Mouse (Mus musculus): ENCODE measurements around the gene Mrpl37.

The Mrpl37 gene

GRCm38 (mm10) chr4:107064394-107065098, 2.1 kb downstream of the Mrpl37 start:
- no peak for DNase-seq

DNA sequence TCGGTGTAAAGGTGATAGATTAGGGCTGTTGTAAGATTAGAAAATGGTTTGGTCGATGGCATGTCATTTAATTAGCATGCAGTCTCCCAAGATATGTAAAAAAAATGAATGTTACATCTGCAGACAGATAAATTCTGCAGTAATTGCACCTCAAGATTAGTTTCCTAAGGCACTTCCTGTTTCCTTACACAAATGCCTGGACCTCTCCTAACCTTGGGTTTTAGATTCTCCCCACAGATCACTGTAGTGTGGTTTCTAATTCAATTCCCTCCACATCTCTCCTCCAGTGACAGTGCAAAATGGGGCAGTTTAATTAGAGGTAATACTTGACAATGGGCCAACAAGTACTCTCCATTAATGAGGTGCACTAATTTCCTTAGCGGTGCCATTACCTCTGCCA, 3.5 kb downstream of the Mrpl37 start:
- no peak for DNase-seq

- no peak for DNase-seq
Measured at GRCm38 (mm10) chr4:107061560-107061959, 5.1 kb downstream of the Mrpl37 start.

GRCm38 (mm10) chr4:107058781-107059180, 7.9 kb downstream of the Mrpl37 start:
- DNase-seq, result no peak

DNA sequence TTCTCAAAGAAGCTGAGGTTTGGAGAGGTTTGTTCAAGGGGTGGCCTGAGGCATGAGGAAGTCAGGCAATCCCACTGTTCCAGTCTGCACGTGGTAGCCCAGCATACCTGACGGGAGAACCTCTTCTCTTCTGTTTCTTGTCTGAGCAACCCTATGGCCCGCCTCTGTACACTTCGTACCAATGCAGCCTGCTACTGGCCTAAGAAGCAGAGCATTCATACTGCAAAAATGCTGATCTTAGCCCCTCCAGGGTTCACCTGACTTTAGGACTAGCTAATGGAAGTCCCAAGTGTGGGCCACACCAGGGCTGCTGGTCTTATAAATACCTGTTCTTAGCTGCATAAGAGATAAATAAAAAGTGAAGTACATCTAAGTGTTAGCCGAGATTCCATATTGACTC, 8.3 kb downstream of the Mrpl37 start:
- no peak for DNase-seq

DNA sequence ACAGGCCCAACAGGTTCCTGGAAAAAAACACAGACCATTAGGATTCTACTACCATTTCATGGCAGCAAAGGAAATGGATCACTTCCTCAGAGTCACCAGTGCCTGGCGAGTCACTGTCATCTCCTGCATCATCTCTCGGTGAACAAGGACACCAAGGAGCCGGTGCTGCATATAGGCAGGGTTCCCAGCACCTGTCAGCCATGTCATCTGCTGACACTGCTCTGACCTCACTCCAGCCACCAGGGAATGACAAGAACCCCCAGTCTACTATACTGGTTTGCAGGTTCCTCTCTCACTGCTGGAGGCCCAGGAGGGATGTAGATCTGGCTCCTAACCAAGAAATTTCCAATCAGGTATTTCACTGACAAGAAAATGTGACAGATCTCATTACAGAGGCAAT, 10.6 kb downstream of the Mrpl37 start:
- DNase-seq, result no peak

DNA sequence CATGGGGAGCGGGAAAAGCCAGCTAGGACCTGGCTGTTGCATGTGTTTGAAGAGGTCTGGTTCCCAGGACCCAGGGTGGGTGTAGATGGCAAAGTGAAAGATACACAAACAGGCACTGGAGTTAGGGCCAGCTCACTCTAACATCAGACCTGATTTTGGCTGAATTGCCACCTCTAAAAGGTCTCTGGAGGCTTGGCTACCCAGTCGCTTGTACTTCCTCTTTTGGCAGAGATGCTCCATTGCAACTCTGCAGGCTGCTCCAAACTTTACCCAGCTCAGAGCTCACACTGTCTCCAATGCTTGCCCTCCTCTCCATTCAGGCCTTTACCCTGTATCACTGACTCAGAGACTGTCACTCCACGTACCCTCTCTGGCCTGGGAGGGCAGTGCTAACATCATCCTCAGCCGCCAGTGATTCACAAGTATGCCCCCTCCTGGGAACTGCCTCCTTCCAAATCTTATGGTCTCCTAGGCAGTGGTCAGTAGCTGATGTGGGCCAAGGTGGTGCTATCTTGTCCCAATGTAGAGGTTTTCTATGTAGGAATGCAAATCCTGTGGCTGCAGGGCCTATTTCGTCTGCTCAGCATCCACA, 13.6 kb downstream of the Mrpl37 start:
- no peak for DNase-seq

DNA sequence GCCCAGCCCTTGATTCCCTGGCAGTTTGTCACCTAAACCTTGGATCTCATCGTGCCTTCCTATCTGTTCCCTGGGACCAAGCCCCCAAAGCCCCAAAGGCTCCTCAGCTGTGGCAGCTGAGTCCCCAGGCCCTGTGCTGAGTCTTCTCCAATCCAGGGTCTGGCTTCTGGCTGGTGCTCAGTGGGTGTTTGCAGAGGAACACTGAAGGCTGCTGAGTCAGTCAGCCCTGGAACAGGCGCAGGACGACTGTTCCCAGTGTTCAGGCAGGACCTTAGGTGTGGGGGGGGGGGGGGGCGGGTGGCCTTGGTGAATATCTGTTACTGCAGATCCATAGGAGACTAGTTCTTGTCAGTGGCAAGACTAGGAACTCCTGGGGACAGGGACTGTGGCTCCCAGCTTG, 14.8 kb downstream of the Mrpl37 start:
- no peak for DNase-seq

- peak; percentile 35 for DNase-seq
Measured at GRCm38 (mm10) chr4:107048568-107049162, 18.0 kb downstream of the Mrpl37 start.

- DNase-seq, result no peak
Measured at GRCm38 (mm10) chr4:107047806-107048205, 18.9 kb downstream of the Mrpl37 start.

DNA sequence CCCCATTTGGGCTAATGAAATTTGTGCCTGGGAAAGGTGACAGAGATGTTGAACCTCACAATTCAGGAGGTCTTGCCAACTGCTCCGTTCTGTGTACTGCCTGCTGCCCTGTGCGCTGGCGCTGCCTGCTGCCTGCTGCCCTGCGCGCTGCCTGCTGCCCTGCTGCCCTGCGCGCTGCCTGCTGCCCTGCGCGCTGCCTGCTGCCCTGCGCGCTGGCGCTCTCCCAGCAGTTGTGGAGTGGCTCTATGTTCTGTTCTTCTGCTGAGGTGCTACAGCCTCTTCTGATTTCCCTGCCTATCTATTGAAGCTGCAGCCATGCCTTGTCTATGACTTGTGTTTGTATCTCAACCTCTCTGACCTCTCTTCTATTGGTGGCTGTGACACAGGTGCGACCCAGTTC, 21.5 kb downstream of the Mrpl37 start:
- no peak for DNase-seq

DNA sequence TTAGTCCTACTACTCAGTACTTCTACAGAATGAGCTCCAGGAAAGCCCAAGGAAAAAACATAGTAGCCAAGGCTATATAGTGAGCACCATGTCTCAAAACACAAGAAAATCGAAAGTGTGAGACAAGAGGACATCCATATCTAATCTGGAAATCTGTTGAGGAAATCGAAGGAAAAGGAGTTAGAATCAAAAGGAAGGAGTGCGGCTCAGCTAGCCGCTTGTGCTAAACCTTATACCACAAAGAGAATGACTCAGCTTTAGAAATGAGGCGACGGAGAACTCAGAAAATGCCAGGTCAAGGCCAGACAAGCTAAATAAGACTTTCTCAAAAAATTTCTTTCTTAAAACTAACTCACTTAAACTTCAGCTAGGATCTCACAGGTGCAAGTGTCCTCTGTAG, 24.4 kb downstream of the Mrpl37 start:
- no peak for DNase-seq

DNA sequence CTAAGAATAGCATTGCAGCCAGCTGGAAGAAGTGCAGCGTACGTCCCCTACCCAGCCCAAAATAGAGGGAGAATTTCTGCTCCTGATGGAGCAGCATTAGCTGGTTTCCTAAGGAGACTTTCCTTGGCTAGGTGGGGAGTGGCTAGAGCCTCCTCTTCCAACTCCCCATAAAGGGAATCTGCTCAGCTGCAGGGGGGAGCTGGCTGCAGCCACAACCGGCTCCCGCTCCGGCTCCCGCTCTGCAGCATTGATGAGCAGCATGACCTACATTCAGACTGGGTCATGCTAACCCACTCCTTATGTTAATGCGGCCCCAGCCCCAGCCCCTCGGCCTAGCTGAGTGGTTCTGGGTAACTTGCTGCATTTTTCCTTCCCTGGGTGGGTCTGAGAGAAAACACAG, 27.4 kb downstream of the Mrpl37 start:
- DNase-seq, result no peak

- DNase-seq, result no peak
Measured at GRCm38 (mm10) chr4:107038303-107038702, 28.4 kb downstream of the Mrpl37 start.

GRCm38 (mm10) chr4:107036985-107037384, 29.7 kb downstream of the Mrpl37 start:
- DNase-seq, result no peak

- DNase-seq, result no peak
Measured at GRCm38 (mm10) chr4:107035689-107036088, 31.0 kb downstream of the Mrpl37 start.

- no peak for DNase-seq
Measured at GRCm38 (mm10) chr4:107026451-107026850, 40.2 kb downstream of the Mrpl37 start.

DNA sequence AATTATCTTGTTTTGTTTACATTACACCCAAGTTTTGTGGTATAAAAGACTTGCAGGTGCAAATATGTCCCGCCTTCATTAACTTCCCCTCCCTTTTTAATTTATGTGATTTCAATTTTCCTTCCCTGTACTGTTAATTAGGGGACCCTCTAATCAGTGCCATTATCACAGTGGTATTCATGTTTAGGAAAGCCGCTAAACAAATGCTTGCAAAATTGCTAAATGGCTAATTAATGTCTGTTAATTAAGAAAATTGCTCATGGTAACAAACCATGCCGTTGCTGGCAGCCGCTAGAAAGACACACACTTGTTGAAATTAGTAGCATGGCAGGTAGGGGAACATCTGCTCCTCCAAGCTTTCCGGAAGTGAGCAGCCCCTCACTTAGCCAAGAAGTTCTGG, 41.3 kb downstream of the Mrpl37 start:
- DNase-seq, result no peak

GRCm38 (mm10) chr4:107024899-107025298, 41.8 kb downstream of the Mrpl37 start:
- DNase-seq, result no peak

DNA sequence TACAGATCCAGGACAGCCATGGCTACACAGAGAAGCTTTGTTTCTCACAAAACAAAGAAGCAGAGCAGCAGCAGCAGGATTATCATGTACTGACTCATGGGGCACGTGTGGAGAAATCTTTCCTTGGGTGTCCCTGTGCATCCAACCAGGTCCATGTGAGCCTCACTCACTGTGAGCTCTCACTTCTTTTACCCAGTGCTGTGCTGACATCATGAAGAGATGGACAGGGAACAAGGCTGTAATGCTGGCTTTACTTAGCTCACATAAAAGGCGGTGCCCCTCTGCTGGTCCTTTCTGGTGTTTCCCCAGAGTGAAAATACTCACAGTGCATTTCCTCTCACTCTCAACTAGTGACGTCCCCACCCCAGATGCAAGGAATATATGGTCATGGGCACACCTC, 45.2 kb downstream of the Mrpl37 start:
- DNase-seq, result no peak

GRCm38 (mm10) chr4:107020287-107021000, 46.2 kb downstream of the Mrpl37 start:
- DNase-seq, result no peak

DNA sequence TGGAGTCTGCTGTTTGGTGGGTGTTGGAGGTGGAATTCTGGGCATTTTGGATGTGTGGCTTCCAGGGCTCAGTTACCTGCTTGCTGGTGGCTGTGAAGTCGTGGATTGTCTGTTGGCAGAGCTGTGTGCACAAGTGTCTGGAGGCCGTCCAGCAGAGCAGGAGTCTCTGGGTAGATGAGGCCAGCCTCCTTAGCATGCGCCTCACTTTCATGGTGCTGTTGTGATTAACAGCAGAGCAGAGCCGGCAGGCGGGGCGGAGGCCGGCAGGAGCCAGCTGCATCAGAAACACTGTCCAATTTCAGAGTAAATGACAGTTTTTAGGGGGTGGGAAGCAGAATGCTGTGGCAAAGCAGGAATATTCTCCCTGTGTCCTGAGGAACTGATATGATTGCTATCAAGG, 47.6 kb downstream of the Mrpl37 start:
- peak; percentile 28 for DNase-seq

DNA sequence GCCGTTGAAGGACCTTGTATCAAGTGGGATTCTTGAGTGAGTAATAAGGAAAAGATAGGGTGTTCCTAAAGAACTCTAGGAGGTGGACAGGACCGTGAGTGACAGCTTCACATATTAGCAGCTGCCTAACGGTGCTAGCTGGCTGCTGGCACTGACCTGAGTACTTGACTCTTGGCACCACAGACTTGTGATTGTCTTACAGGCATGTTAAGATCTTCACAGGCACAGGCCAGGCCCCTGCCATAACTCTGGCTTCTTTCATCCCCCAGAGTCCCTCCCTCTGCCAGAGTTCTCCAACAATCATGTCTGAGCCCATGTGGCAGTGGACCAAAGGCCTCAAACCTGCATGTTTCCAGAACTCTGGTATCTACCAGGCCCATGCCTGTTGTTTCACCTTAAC, 48.1 kb downstream of the Mrpl37 start:
- no peak for DNase-seq

- no peak for DNase-seq
Measured at GRCm38 (mm10) chr4:107017257-107017656, 49.4 kb downstream of the Mrpl37 start.

All from right cerebral cortex, postnatal 4 days (tissue).